Mouse (Mus musculus) bone marrow, adult 2 months (tissue): ENCODE measurements at regions not wholly inside any gene's neighbourhood (a gene's known extent, or its start where the extent isn't known, plus 50 kb on each side); places are given as distances from the start of the nearest gene placed in this dataset.

ENCODE experiments used
- CTCF ChIP-seq: fragments of 200-500 bp; IDR thresholded peaks from 2 replicates; pipeline ENCODE4 v1.5.1; 2011; ENCODE audit warnings: low read length, control low read depth; ENCODE audit not compliant: control insufficient read depth, insufficient read depth
- POLR2A ChIP-seq: fragments of 200-500 bp; IDR thresholded peaks from 2 replicates; pipeline ENCODE4 v1.6.1; 2011; ENCODE audit warnings: low read depth, mild to moderate bottlenecking, control low read depth, low read length, borderline replicate concordance; ENCODE audit not compliant: control insufficient read depth

GRCm38 (mm10) chr16:30881186-30881585 lies 200.0 kb downstream of the Xxylt1 start:
- no peak for TF ChIP-seq POLR2A
- no peak for TF ChIP-seq CTCF
